Mouse (Mus musculus): Measurements from ENCODE around the gene Elmod3. TPM values are rescaled to one million over a fixed set of nuclear protein-coding genes. Genes with fewer than 3 reads are reported as not detected.

Gene Elmod3
- polyA plus RNA-seq, 1 experiment, result 12.0 TPM

DNA sequence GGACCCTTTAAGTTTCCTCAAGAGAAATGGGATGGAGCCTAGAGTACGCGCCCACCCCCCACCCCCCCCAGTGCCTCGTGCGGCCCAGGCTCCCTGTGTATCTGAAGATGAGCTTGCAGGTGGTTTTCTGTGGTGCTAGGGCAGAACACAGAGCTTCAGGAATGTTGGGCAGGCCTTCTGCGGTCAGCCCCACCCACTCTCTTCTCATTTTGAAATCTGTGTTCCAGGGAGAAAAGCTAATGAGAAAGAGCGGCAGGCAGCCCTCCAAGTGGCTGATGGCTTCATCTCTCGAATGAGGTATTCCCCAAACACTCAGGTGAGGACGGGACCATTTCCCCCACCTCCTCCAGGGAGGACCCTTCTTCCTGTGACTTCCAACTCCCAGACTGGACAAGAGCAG, 37.4 kb downstream of the Elmod3 start:
- no peak overlapping the region for H3K27ac ChIP-seq (ENCODE audit: insufficient read depth, low read depth, low read length)
- no peaks in the 10 kb centered on the region for H3K4me1 ChIP-seq (ENCODE audit: control insufficient read depth, insufficient read depth, low read length)
- TF ChIP-seq POLR2A (IDR thresholded peaks at IDR 0.05; ENCODE audit: borderline replicate concordance, low read depth, low read length) (no peak), CTCF (IDR thresholded peaks at IDR 0.05; ENCODE audit: low read depth, low read length) (no peak)
- no peak overlapping the region for H3K4me3 ChIP-seq (ENCODE audit: insufficient read depth, low read length)

- TF ChIP-seq POLR2A (IDR thresholded peaks at IDR 0.05; ENCODE audit: borderline replicate concordance, low read depth, low read length) (no peak), CTCF (IDR thresholded peaks at IDR 0.05; ENCODE audit: low read depth, low read length) (no peak)
- Histone ChIP-seq H3K4me1 (ENCODE audit: control insufficient read depth, insufficient read depth, low read length) (peaks cover 9% of the 10 kb centered on the region), H3K27ac (ENCODE audit: insufficient read depth, low read depth, low read length) (peak overlapping the region; percentile 55), H3K4me3 (ENCODE audit: insufficient read depth, low read length) (peak overlapping the region; percentile 75)
Observed at GRCm38 (mm10) chr6:72553079-72553412, 45.2 kb downstream of the Elmod3 start.

GRCm38 (mm10) chr6:72552171-72553078, 45.8 kb downstream of the Elmod3 start:
- no peak for TF ChIP-seq POLR2A (IDR thresholded peaks at IDR 0.05; ENCODE audit: borderline replicate concordance, low read depth, low read length)
- no peak for TF ChIP-seq CTCF (IDR thresholded peaks at IDR 0.05; ENCODE audit: low read depth, low read length)
- peaks cover 14% of the 10 kb centered on the region for H3K4me1 ChIP-seq (ENCODE audit: control insufficient read depth, insufficient read depth, low read length)
- H3K4me3 ChIP-seq (ENCODE audit: insufficient read depth, low read length), result peak overlapping the region; percentile 75
- peak overlapping the region; percentile 99 for H3K27ac ChIP-seq (ENCODE audit: insufficient read depth, low read depth, low read length)

- H3K27ac ChIP-seq (ENCODE audit: insufficient read depth, low read depth, low read length), result peak overlapping the region; percentile 99
- peak overlapping the region; percentile 75 for H3K4me3 ChIP-seq (ENCODE audit: insufficient read depth, low read length)
- peaks cover 17% of the 10 kb centered on the region for H3K4me1 ChIP-seq (ENCODE audit: control insufficient read depth, insufficient read depth, low read length)
- TF ChIP-seq CTCF (IDR thresholded peaks at IDR 0.05; ENCODE audit: low read depth, low read length) (no peak), POLR2A (IDR thresholded peaks at IDR 0.05; ENCODE audit: borderline replicate concordance, low read depth, low read length) (no peak)
Observed at GRCm38 (mm10) chr6:72550503-72551100, 47.6 kb downstream of the Elmod3 start.

- TF ChIP-seq CTCF (IDR thresholded peaks at IDR 0.05; ENCODE audit: low read depth, low read length) (no peak), POLR2A (IDR thresholded peaks at IDR 0.05; ENCODE audit: borderline replicate concordance, low read depth, low read length) (no peak)
- H3K27ac ChIP-seq (ENCODE audit: insufficient read depth, low read depth, low read length), result peak overlapping the region; percentile 99
- peaks cover 22% of the 10 kb centered on the region for H3K4me1 ChIP-seq (ENCODE audit: control insufficient read depth, insufficient read depth, low read length)
- peak overlapping the region; percentile 75 for H3K4me3 ChIP-seq (ENCODE audit: insufficient read depth, low read length)
Observed at GRCm38 (mm10) chr6:72550025-72550424, 48.2 kb downstream of the Elmod3 start.

- peak overlapping the region; percentile 99 for H3K27ac ChIP-seq (ENCODE audit: insufficient read depth, low read depth, low read length)
- H3K4me1 ChIP-seq (ENCODE audit: control insufficient read depth, insufficient read depth, low read length), result peaks cover 22% of the 10 kb centered on the region
- H3K4me3 ChIP-seq (ENCODE audit: insufficient read depth, low read length), result peak overlapping the region; percentile 75
- TF ChIP-seq POLR2A (IDR thresholded peaks at IDR 0.05; ENCODE audit: borderline replicate concordance, low read depth, low read length) (no peak; the same call in 1 of the 2 replicates), CTCF (IDR thresholded peaks at IDR 0.05; ENCODE audit: low read depth, low read length) (no peak)
Observed at GRCm38 (mm10) chr6:72549041-72549580, 49.1 kb downstream of the Elmod3 start.

DNA sequence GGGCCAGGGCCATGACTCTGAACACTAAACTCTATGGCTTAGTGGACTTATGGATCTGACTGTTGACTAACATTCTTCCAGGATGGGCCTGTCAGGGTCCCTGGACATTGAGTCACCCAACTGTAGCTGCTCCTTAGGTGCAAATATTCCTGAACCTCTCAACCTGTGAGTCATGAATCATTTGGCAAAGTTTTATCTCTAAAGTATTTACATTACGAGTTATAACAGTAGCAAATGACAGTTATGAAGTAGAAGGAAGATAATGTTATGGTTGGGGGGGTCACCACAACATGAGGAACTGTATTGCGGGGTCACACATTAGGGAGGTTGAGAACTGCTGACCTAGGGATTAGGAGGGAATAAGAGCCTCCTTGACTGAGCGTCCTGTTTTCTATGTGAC, 50.4 kb downstream of the Elmod3 start:
- no peak for TF ChIP-seq POLR2A (IDR thresholded peaks at IDR 0.05; ENCODE audit: borderline replicate concordance, low read depth, low read length)
- TF ChIP-seq CTCF (IDR thresholded peaks at IDR 0.05; ENCODE audit: low read depth, low read length), result no peak
- H3K27ac ChIP-seq (ENCODE audit: insufficient read depth, low read depth, low read length), result peak overlapping the region; percentile 99
- no peak overlapping the region for H3K4me3 ChIP-seq (ENCODE audit: insufficient read depth, low read length)
- H3K4me1 ChIP-seq (ENCODE audit: control insufficient read depth, insufficient read depth, low read length), result peaks cover 33% of the 10 kb centered on the region

GRCm38 (mm10) chr6:72547121-72547520, 51.1 kb downstream of the Elmod3 start:
- no peak overlapping the region for H3K27ac ChIP-seq (ENCODE audit: insufficient read depth, low read depth, low read length)
- no peak overlapping the region for H3K4me3 ChIP-seq (ENCODE audit: insufficient read depth, low read length)
- peaks cover 38% of the 10 kb centered on the region for H3K4me1 ChIP-seq (ENCODE audit: control insufficient read depth, insufficient read depth, low read length)
- TF ChIP-seq CTCF (IDR thresholded peaks at IDR 0.05; ENCODE audit: low read depth, low read length) (peak; percentile 58), POLR2A (IDR thresholded peaks at IDR 0.05; ENCODE audit: borderline replicate concordance, low read depth, low read length) (no peak)

DNA sequence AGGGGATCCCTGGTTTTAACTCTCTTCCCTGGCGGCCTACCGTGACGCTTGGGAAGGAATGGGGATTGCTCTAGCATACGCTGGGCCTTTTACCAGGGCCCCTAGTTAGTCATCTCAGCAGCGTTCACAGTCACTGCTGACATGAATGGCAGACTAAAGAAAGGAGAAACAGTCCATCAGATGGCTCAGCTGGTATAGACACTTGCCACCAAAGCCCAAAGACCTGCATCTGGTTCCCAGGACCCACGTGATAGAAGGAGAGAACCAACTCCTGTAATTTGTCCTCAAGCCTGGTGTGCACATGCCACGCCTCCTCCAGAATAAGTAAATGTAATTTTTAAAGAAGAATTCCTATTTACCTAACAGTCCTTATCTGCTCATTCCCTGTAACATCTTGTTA, 52.8 kb downstream of the Elmod3 start:
- TF ChIP-seq POLR2A (IDR thresholded peaks at IDR 0.05; ENCODE audit: borderline replicate concordance, low read depth, low read length), result no peak
- no peak for TF ChIP-seq CTCF (IDR thresholded peaks at IDR 0.05; ENCODE audit: low read depth, low read length)
- H3K27ac ChIP-seq (ENCODE audit: insufficient read depth, low read depth, low read length), result peak overlapping the region; percentile 68
- H3K4me1 ChIP-seq (ENCODE audit: control insufficient read depth, insufficient read depth, low read length), result peaks cover 38% of the 10 kb centered on the region
- H3K4me3 ChIP-seq (ENCODE audit: insufficient read depth, low read length), result peak overlapping the region; percentile 41
